Comparison of ENCODE assay signal across 30 mouse cellular contexts in genomic region chr5:148955575-148955974, GRCm38 (mm10). TPM values are rescaled to one million over a fixed set of nuclear protein-coding genes. Genes with fewer than 3 reads are reported as not detected.
DNase-seq lines count a peak whose midpoint lies in the region; ATAC-seq and TF ChIP-seq lines count a peak whose summit lies in the region.
"Had no signal": no experiment of that assay in that cellular context is flagged by ENCODE, and none has a peak within 500 bp of the region (broad histone marks: within the 10 kb centered on the region; RNA-seq: fewer than 3 reads in every experiment).

No protein-coding gene starts in this region.

- peak overlapping the region; percentile 0; the same call in 1 of the 2 replicates for H3K27ac ChIP-seq in kidney, adult 2 months (ENCODE audit: insufficient read depth, low read depth, low read length)
- peak overlapping the region; percentile 62; the same call in 1 of the 2 replicates for H3K27ac ChIP-seq in liver, embryonic 12.5 days
- peak overlapping the region; percentile 64; the same call in 1 of the 2 replicates for H3K27ac ChIP-seq in small intestine, adult 2 months (ENCODE audit: insufficient read depth, low read depth, low read length)
- no peak overlapping the region for H3K27ac ChIP-seq in forebrain, embryonic 15.5 days (replicated peaks)
- H3K27ac ChIP-seq: embryonic facial prominence, embryonic 13.5 days; forebrain, embryonic 10.5 days; heart, embryonic 10.5 days; heart, embryonic 15.5 days; layer of hippocampus, adult 2 months had no signal

- no peaks in the 10 kb centered on the region for H3K9me3 ChIP-seq in liver, embryonic 12.5 days (replicated peaks)
- H3K9me3 ChIP-seq in forebrain, embryonic 15.5 days: no peaks in the 10 kb centered on the region
- H3K9me3 ChIP-seq: embryonic facial prominence, embryonic 13.5 days; forebrain, embryonic 10.5 days; heart, embryonic 10.5 days; heart, embryonic 15.5 days; kidney, embryonic 15.5 days; stomach, embryonic 15.5 days had no signal

- no peak overlapping the region for H3K4me2 ChIP-seq in liver, embryonic 12.5 days
- no peak overlapping the region for H3K4me2 ChIP-seq in forebrain, embryonic 15.5 days (replicated peaks)
- H3K4me2 ChIP-seq: embryonic facial prominence, embryonic 13.5 days; heart, embryonic 15.5 days; kidney, embryonic 15.5 days; lung, embryonic 14.5 days; stomach, embryonic 15.5 days had no signal

- peaks cover 13% of the 10 kb centered on the region; the same call in 1 of the 2 replicates for H3K4me1 ChIP-seq in kidney, adult 2 months (ENCODE audit: control insufficient read depth, insufficient read depth, low read length)
- H3K4me1 ChIP-seq in liver, embryonic 12.5 days: peaks cover 65% of the 10 kb centered on the region
- H3K4me1 ChIP-seq in small intestine, adult 2 months (ENCODE audit: control insufficient read depth, insufficient read depth, insufficient read length, low read length): peaks cover 23% of the 10 kb centered on the region
- H3K4me1 ChIP-seq in forebrain, embryonic 15.5 days: peaks cover 12% of the 10 kb centered on the region

- DNase-seq in kidney, adult 2 months: no peak
- no peak for DNase-seq in kidney, adult 9 months
- DNase-seq in ES-CJ7 (ENCODE audit: low read depth, low spot score): peak; percentile 38
- no peak for DNase-seq in ovary, adult 18-20 months (ENCODE audit: low spot score)
- DNase-seq: adrenal gland, adult 8-10 months; cerebellum, adult 9-10 months; gastrocnemius, postnatal 14 days; heart, adult 11 months; left cerebral cortex, postnatal 4 days; lung, embryonic 14.5 days; lung, postnatal 14 days; midbrain, embryonic 14.5 days; retina, postnatal 1 day; right cerebral cortex, postnatal 14 days; thymus, adult 18-20 months; thymus, postnatal 25 days had no signal

- ATAC-seq in liver, embryonic 12.5 days: no peak
- ATAC-seq in forebrain, embryonic 15.5 days (replicated peaks): no peak
- ATAC-seq: hindbrain, embryonic 16.5 days had no signal

- H3K4me3 ChIP-seq in kidney, adult 2 months (ENCODE audit: insufficient read depth, low read depth, low read length): no peak overlapping the region
- H3K4me3 ChIP-seq in liver, embryonic 12.5 days: no peak overlapping the region
- no peak overlapping the region for H3K4me3 ChIP-seq in small intestine, adult 2 months (ENCODE audit: low read depth, low read length)
- no peak overlapping the region for H3K4me3 ChIP-seq in forebrain, embryonic 15.5 days
- H3K4me3 ChIP-seq: embryonic facial prominence, embryonic 13.5 days; forebrain, embryonic 10.5 days; heart, embryonic 10.5 days; heart, embryonic 15.5 days; kidney, embryonic 15.5 days; layer of hippocampus, adult 2 months; stomach, embryonic 15.5 days had no signal

- H3K27me3 ChIP-seq in kidney, adult 2 months (replicated peaks; ENCODE audit: control insufficient read depth, insufficient read depth, low read length): no peaks in the 10 kb centered on the region
- H3K27me3 ChIP-seq in liver, embryonic 12.5 days (replicated peaks): no peaks in the 10 kb centered on the region
- no peaks in the 10 kb centered on the region for H3K27me3 ChIP-seq in small intestine, adult 2 months (ENCODE audit: control insufficient read depth, insufficient read depth, low read length)
- no peaks in the 10 kb centered on the region for H3K27me3 ChIP-seq in forebrain, embryonic 15.5 days
- H3K27me3 ChIP-seq: embryonic facial prominence, embryonic 13.5 days; heart, embryonic 15.5 days; kidney, embryonic 15.5 days; stomach, embryonic 15.5 days had no signal

- no peak for TF ChIP-seq POLR2A in kidney, adult 2 months (IDR thresholded peaks at IDR 0.05; ENCODE audit: low read depth, low read length)
- no peak for TF ChIP-seq POLR2A in small intestine, adult 2 months (IDR thresholded peaks at IDR 0.05; ENCODE audit: low read depth, low read length)

- no peaks in the 10 kb centered on the region for H3K36me3 ChIP-seq in kidney, adult 2 months (ENCODE audit: control insufficient read depth, insufficient read depth, low read length)
- no peaks in the 10 kb centered on the region for H3K36me3 ChIP-seq in liver, embryonic 12.5 days
- H3K36me3 ChIP-seq in small intestine, adult 2 months (ENCODE audit: control insufficient read depth, insufficient read depth, low read length): no peaks in the 10 kb centered on the region
- no peaks in the 10 kb centered on the region for H3K36me3 ChIP-seq in forebrain, embryonic 15.5 days
- H3K36me3 ChIP-seq: embryonic facial prominence, embryonic 13.5 days; forebrain, embryonic 10.5 days; heart, embryonic 10.5 days; heart, embryonic 15.5 days; kidney, embryonic 15.5 days; stomach, embryonic 15.5 days had no signal

- no peak for TF ChIP-seq CTCF in kidney, adult 2 months (conservative IDR thresholded peaks at IDR 0.05; ENCODE audit: insufficient read depth, insufficient read length, low read depth, low read length)
- no peak for TF ChIP-seq CTCF in small intestine, adult 2 months (IDR thresholded peaks at IDR 0.05; ENCODE audit: extremely low read depth, insufficient read length, insufficient replicate concordance, low read depth, low read length)

- no peak overlapping the region for H3K9ac ChIP-seq in liver, embryonic 12.5 days
- H3K9ac ChIP-seq in forebrain, embryonic 15.5 days (replicated peaks): no peak overlapping the region
- H3K9ac ChIP-seq: heart, embryonic 15.5 days; kidney, embryonic 15.5 days; lung, embryonic 14.5 days; stomach, embryonic 15.5 days had no signal

- WGBS in kidney, adult 2 months: 83% methylated on average over 6 of the region's 6 CpGs
- WGBS in liver, embryonic 12.5 days (ENCODE audit: insufficient replicate concordance): 79% methylated on average over 6 of the region's 6 CpGs
- 92% methylated on average over 6 of the region's 6 CpGs for WGBS in small intestine, adult 2 months
- 88% methylated on average over 6 of the region's 6 CpGs for WGBS in forebrain, embryonic 15.5 days

RNA-seq across cellular contexts. Expression of gene Katnal1, which starts 26.5 kb away (rescaled TPM):
- polyA plus RNA-seq in kidney, adult 2 months (2012; rRNA removed): 6.6 and 7.5 TPM in 2 replicates
- polyA plus RNA-seq in liver, embryonic 12.5 days (2016; fragmentation: Nextera tagmentation; extraction: Ambion mirVana): 18.3 and 18.9 TPM in 2 replicates
- polyA plus RNA-seq in small intestine, adult 2 months (2012; rRNA removed): 0.69 and 0.82 TPM in 2 replicates
- 35.0 and 36.3 TPM in 2 replicates for polyA plus RNA-seq in forebrain, embryonic 15.5 days (2015; fragmentation: Nextera tagmentation; extraction: Ambion mirVana)

RNA-seq across cellular contexts. Expression of gene Gm42791, which starts 39.4 kb away (rescaled TPM):
- not detected in 2 replicates for polyA plus RNA-seq in kidney, adult 2 months (2012; rRNA removed)
- 0.51 and 1.7 TPM in 2 replicates for polyA plus RNA-seq in liver, embryonic 12.5 days (2016; fragmentation: Nextera tagmentation; extraction: Ambion mirVana)
- not detected in 2 replicates for polyA plus RNA-seq in small intestine, adult 2 months (2012; rRNA removed)
- 5.6 and 7.4 TPM in 2 replicates for polyA plus RNA-seq in forebrain, embryonic 15.5 days (2015; fragmentation: Nextera tagmentation; extraction: Ambion mirVana)
- polyA plus RNA-seq: hindbrain, embryonic 11.5 days; kidney, embryonic 15.5 days; limb, embryonic 14.5 days; midbrain, embryonic 14.5 days; neural tube, embryonic 14.5 days had no signal
